Mouse (Mus musculus) cerebellum, adult 8-10 months (tissue): Measurements from ENCODE around the gene Hoxa4.
A peak's percentile ranks its signal among the peaks of the same experiment; 100 is the strongest.

Experiments
- DNase-seq: peaks from one replicate; pipeline ENCODE4 v3.0.0; 2022

Gene Hoxa4

GRCm38 (mm10) chr6:52228475-52229465 lies 37.2 kb upstream of the Hoxa4 start:
- no peak for DNase-seq

DNA sequence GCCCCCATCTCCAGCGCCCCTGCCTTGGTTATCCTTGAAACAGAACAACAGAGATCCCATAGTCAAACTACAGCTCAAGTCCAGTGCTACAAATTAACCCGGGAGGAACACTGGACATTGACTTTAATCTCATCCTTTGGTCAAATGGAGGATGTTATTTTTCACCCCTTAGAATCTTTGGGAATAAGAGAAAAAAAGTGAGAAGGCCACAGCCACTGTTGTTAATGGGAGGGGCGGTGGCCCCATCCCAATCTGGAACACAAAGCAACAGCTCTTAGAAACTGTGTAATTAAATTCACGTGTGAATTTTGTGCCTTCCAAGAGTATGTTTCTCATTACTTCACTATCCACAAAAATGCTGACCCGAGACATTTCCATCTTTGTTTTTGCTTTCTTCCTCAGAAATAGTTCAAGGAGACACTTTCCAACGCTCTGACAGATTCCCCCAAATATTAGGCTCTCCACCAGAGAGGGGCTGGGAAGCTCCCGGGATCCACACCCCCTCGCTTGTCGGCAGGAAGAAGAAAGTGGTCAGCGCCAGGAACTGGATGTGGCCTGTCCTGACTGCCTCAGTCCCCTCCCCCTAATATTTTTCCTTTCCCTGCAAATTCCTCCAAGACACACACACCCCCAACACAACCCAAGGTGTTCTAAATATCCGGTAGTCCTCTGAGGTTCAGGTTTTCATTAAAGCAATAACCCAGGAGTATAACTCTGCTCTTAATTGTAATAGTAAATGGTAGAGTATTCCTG lies 36.1 kb upstream of the Hoxa4 start:
- no peak for DNase-seq

GRCm38 (mm10) chr6:52226569-52227257 lies 35.2 kb upstream of the Hoxa4 start:
- no peak for DNase-seq

DNA sequence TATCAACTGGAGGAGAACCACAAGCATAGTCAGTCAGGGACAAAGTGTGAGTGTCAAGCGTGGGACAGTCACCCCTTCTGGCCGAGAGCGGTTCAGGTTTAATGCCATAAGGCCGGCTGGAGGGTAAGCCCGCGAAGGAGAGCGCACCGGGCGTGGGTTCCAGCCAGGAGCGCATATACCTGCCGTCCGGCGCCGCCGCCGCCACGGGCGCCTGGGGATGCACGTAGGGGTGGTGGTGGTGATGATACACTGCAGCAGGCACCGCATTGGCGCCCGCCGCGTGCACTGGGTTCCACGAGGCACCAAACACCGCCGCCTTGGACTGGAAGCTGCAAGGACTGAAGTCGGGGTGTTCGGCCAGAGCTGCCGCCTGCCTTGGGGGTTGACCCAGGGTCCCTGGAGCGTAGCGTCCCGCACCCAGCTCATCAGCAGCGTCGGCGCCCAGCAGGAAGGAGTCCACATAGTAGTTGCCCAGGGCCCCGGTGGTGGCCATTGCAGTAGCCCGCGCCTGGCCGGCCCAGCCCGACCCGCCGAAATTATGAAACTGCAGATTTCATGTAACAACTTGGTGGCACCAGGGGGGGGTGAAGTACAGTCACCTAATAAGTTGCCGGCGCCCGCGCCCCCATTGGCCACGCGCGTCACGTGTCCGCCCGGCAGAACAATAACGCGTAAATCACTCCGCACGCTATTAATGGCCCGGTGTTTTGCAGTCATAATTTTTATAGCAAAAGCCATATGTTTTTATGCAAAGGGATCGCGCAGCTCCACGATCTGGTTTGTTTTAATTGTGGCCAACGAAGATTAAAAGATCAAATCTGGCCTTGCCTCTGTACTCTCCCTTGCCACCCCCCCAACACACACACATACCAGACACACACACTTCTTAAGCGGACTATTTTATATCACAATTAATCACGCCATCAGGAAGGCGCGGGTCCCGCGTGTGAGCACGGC lies 34.3 kb upstream of the Hoxa4 start:
- DNase-seq = no peak

DNA sequence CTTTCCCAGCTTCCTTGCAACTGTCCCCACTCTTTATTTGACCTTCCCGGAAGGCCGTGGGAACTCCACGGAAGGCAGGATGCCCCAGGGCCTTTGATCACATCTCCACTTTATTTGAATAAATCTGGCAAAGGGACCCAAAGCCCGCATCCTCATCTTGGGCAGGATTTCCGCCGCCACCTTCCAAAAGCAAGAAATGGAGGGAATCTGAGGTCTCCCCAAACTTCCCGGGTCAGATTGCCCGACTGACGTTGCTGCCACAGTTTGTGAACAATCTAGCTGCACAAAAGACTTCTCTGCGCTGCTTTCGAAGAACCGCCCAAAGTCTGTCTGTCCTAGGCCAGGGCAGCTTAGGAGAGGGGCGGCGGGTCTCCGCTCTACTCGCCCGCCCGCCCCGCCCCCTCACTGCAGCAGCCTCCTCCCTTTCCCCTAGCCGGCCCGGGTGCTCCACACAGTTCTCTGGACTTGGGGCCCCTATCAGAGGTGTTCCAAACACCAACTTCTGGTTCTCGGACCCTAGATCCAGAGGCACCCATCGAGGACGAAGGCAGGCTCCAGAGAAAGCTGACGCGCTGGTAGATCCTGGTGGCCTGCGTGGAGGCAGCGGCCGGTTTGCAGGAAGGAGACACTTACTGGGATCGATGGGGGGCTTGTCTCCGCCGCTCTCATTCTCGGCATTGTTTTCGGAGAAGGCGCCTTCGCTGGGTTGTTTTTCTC lies 33.5 kb upstream of the Hoxa4 start:
- DNase-seq = no peak

GRCm38 (mm10) chr6:52223939-52224760 lies 32.6 kb upstream of the Hoxa4 start:
- no peak for DNase-seq

DNA sequence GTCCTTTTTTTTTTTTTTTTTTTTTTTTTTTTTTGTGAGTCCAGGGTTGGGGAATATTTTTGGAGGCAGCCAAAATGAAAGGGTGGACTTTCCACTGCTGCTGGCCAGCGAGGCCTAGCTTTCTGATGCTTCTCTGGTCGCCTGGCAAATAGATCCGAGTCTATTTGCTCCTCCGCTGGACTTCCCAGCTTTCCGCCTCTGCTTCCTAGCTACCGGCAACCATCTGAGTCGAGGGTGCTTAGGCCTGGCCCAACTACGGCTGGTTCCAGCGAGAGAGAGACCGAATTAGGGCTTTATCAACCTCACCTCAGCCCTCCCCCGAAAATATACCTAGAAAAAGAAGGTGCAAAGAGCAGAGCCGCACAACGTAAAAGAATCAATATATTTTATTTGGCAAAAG lies 31.2 kb upstream of the Hoxa4 start:
- DNase-seq = no peak

DNA sequence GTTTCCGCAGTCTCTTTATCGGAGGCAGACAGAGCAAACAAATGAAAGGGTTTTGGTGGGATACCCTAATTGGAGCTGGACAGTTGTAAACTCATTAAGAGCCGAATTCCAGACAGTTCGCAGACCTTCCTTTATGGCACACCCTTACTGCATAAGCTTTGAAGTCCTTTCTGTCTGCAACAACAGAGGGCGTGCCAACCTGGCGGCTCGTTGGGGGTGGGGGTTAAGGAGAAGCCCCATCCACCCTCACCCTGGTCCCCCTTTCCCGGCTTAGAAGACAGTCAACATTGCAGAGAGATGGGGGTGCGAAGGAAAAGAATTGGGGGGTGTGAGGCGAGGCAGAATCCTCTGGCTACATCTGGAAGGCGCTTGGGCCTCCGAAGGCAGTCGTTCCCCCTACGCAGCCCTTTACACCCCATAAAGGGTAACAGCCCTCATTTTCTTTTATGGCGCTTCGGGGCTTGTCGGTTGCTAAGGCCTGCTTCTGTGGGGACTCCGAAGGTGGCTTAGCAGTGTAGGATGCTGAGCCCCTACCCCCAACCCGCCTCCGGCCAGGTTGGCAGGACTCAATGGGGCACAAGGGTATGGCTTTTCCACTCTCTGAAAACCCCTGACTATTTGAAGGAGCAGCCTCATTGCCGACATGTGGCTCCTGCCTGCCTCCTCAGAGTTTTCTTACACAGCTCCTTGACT lies 30.6 kb upstream of the Hoxa4 start:
- no peak for DNase-seq

- peak; percentile 80 for DNase-seq
Observed at GRCm38 (mm10) chr6:52221337-52221992, 29.9 kb upstream of the Hoxa4 start, which contains the start of gene Hoxa7. Gene Hoxa7 (minus strand): TSS chr6:52221854.

- no peak for DNase-seq
Observed at GRCm38 (mm10) chr6:52220865-52221310, 29.3 kb upstream of the Hoxa4 start.

DNA sequence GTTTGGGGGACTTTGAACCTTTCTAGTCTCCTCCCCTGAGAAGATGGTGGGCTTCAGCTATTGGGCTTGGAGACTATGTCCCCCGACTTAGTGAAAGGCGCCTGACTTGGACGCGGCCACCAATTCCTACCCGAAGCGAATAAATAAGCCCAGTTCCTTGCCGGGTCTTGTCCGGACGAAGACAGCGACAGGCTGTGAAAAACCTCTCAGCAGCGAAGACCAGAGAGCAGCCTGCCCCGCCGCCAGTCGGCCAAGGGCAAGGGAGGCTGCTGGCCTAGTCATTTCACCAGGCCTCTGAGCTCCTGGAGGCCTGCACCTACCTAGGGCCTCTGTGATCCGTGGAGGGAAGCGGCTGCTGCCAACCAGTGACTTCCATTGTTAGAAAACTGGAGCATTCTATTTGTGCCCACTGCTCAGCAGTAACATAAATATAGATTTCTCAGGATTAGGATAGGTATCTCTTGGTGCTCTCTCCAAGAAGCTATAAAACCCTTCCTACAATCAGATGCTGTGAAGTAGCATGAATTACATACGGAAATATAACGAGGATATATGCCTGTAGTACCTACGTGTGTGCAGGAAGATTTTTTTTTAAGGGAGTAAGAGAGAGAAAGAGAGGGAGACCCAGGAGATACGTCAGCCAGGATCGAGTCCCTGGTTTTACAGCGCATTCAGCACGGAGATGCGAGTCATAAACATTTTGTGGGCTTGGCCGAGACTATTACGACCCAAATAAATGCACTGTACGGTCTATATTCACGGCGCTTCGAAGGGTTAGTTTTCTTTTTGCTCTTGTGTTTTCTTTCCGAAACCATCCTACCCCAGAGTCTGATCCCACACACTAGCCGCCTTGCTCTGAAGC lies 28.7 kb upstream of the Hoxa4 start:
- DNase-seq = no peak

DNA sequence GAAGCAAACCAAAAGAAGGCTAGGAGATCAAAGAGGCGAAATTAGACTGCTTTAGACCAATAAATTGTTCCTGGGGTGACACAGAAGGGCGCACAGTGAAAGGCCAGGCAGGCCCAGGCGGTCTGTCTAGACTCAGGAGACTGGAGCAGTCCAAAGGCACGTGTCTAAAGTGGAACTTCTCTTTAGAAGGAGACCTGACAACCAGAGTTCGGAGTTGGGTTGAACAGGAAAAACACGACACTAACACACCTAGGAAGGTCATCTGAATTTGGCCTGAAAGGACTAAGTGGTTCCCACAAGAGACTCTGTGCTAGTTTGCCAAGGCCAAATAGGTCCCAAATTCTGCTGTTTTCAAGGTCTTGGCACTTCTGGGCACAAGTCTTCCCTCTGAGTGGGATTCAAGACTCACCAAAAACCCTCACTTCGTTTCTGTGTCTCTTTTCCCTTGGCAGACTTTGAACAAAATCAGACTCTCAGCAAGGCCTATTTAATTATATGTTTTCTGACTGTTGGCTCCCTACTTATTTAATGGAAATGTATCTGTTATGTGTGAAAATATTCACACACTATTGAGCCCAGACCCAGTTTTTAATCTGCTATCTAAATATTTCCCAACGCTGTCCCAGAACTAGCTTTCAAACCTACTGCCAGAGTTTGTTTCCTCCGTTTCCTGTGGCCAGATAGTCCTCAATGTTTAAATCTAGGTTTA lies 27.8 kb upstream of the Hoxa4 start:
- no peak for DNase-seq

GRCm38 (mm10) chr6:52218643-52219215 lies 27.2 kb upstream of the Hoxa4 start:
- DNase-seq = no peak

DNA sequence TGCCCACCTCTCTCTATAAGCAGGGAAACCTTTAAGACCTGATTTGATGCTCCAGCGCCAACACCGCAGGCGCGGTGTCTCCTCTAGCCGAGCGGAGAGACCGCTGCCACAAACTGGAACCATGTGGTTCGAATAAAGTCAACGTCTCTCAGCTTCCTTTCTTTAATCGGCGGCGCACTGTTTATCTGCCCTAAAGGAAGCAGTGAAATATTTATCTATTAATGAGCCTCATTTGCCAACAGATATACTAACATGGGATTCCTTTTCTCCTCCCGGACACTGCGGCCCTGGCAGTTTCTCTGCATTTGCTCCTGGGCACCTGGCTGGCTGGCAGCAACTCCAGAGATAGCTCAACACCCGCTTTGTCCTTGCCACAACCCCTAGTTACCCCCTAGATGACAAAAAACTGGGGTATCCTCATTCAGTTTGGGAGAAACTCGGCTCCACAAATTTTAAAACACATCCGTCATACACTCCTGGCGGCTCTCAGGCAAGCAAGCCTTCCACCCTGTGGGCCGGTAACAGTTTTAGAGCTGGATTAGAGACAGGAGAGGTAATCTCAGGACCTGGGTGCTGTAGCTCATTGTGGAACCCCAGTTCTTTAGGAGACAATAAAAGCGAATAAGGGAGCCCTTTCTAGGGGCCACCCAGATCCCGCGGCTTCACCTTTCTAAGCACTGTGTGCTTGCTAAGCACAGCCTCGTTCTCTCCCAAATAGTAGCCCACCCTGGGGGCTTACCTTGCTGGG lies 26.5 kb upstream of the Hoxa4 start:
- DNase-seq = no peak

DNA sequence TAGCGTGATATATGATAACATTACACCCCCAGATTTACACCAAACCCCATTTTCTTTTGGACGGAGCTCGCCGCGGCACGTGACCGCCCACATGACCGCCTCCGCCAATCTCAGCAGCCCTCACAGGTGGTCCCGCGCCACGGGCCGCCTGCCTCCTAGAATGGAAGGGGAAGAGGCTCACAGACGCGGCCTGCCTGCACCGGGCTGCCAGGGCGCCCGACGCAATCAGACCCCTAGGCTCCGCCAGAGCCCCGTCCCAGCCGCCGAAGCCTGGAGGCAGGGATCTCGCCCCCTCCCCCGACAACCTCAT lies 25.9 kb upstream of the Hoxa4 start:
- no peak for DNase-seq

GRCm38 (mm10) chr6:52216691-52217458 lies 25.3 kb upstream of the Hoxa4 start:
- no peak for DNase-seq
